Mouse (Mus musculus) E14TG2a.4 (cell line): ENCODE data around the gene Sema3f.

ENCODE experiments used
- H3K27me3 ChIP-seq: 2 replicates; pipeline ENCODE4 v1.6.1; 2014; ENCODE audit warnings: low read length, control low read depth; ENCODE audit not compliant: insufficient read depth
- H3K36me3 ChIP-seq: 2 replicates; pipeline ENCODE4 v1.6.1; 2014; ENCODE audit warnings: low read length, control low read depth; ENCODE audit not compliant: insufficient read depth
- H3K4me1 ChIP-seq: replicated peaks from 2 replicates; pipeline ENCODE4 v1.6.1; 2014; ENCODE audit warnings: low read depth, low read length, control low read depth
- H3K4me3 ChIP-seq: replicated peaks from 2 replicates; pipeline ENCODE4 v1.5.1; 2014; ENCODE audit warnings: mild to moderate bottlenecking, low read length
- H3K9me3 ChIP-seq: 2 replicates; pipeline ENCODE4 v1.6.1; 2014; ENCODE audit warnings: low read length, control low read depth
- CTCF ChIP-seq: conservative IDR thresholded peaks from 2 replicates; pipeline ENCODE4 v1.5.1; 2014; ENCODE audit warnings: low read length
- NANOG ChIP-seq: IDR thresholded peaks from 2 replicates; pipeline ENCODE4 v1.6.1; 2014; ENCODE audit warnings: borderline replicate concordance, low read length, mixed read lengths
- POU5F1 ChIP-seq: IDR thresholded peaks from 2 replicates; pipeline ENCODE4 v1.6.1; 2014; ENCODE audit warnings: low read length, borderline replicate concordance

Gene Sema3f

GRCm38 (mm10) chr9:107692785-107693184, 17.5 kb downstream of the Sema3f start:
- TF ChIP-seq NANOG (no peak), POU5F1 (no peak), CTCF (no peak)
- H3K36me3 ChIP-seq, result 0 out of 2 replicates have a peak, but pooled peaks cover 4% of the 10 kb centered on the region
- peaks cover 40% of the 10 kb centered on the region for H3K4me1 ChIP-seq
- H3K4me3 ChIP-seq, result no peak overlapping the region
- no peaks in the 10 kb centered on the region for H3K9me3 ChIP-seq
- peaks cover 33% of the 10 kb centered on the region for H3K27me3 ChIP-seq

GRCm38 (mm10) chr9:107690391-107690790, 19.9 kb downstream of the Sema3f start:
- Histone ChIP-seq H3K36me3 (0 out of 2 replicates have a peak, but pooled peaks cover 4% of the 10 kb centered on the region), H3K4me3 (no peak overlapping the region), H3K27me3 (peaks cover 47% of the 10 kb centered on the region), H3K9me3 (no peaks in the 10 kb centered on the region), H3K4me1 (peaks cover 40% of the 10 kb centered on the region)
- TF ChIP-seq CTCF (no peak), NANOG (no peak), POU5F1 (no peak)

- H3K27me3 ChIP-seq, result peaks cover 61% of the 10 kb centered on the region
- no peak overlapping the region for H3K4me3 ChIP-seq
- no peaks in the 10 kb centered on the region for H3K9me3 ChIP-seq
- 0 out of 2 replicates have a peak, but pooled peaks cover 4% of the 10 kb centered on the region for H3K36me3 ChIP-seq
- TF ChIP-seq POU5F1 (no peak), CTCF (no peak), NANOG (no peak)
- H3K4me1 ChIP-seq, result peaks cover 55% of the 10 kb centered on the region
Observed at GRCm38 (mm10) chr9:107688939-107689338, 21.3 kb downstream of the Sema3f start.

GRCm38 (mm10) chr9:107688415-107688814, 21.9 kb downstream of the Sema3f start:
- Histone ChIP-seq H3K9me3 (no peaks in the 10 kb centered on the region), H3K4me3 (no peak overlapping the region), H3K4me1 (peaks cover 58% of the 10 kb centered on the region), H3K36me3 (0 out of 2 replicates have a peak, but pooled peaks cover 4% of the 10 kb centered on the region), H3K27me3 (peaks cover 66% of the 10 kb centered on the region)
- TF ChIP-seq POU5F1 (no peak), NANOG (no peak), CTCF (no peak)

- TF ChIP-seq POU5F1, result no peak
- TF ChIP-seq NANOG, result no peak
- TF ChIP-seq CTCF, result peak; percentile 54
- no peaks in the 10 kb centered on the region for H3K9me3 ChIP-seq
- H3K4me3 ChIP-seq, result no peak overlapping the region
- H3K4me1 ChIP-seq, result peaks cover 55% of the 10 kb centered on the region
- peaks cover 88% of the 10 kb centered on the region for H3K27me3 ChIP-seq
- H3K36me3 ChIP-seq, result 0 out of 2 replicates have a peak, but pooled peaks cover 4% of the 10 kb centered on the region
Observed at GRCm38 (mm10) chr9:107685231-107685981, 24.9 kb downstream of the Sema3f start.

- Histone ChIP-seq H3K4me1 (peaks cover 59% of the 10 kb centered on the region), H3K4me3 (no peak overlapping the region; the same call in 1 of the 2 replicates), H3K27me3 (peaks cover 72% of the 10 kb centered on the region), H3K9me3 (no peaks in the 10 kb centered on the region), H3K36me3 (no peaks in the 10 kb centered on the region)
- TF ChIP-seq CTCF (no peak), POU5F1 (no peak), NANOG (no peak)
Observed at GRCm38 (mm10) chr9:107682405-107682804, 27.9 kb downstream of the Sema3f start.

GRCm38 (mm10) chr9:107679501-107679900, 30.8 kb downstream of the Sema3f start, which contains the start of gene Gnat1:
Gnat1 (minus strand) TSS chr9:107679712.
- no peak for TF ChIP-seq CTCF
- no peak for TF ChIP-seq NANOG
- TF ChIP-seq POU5F1, result no peak
- peaks cover 71% of the 10 kb centered on the region for H3K4me1 ChIP-seq

GRCm38 (mm10) chr9:107678861-107679260, 31.4 kb downstream of the Sema3f start:
- H3K4me1 ChIP-seq, result peaks cover 66% of the 10 kb centered on the region
- peaks cover 74% of the 10 kb centered on the region for H3K27me3 ChIP-seq
- no peaks in the 10 kb centered on the region for H3K9me3 ChIP-seq
- no peak for TF ChIP-seq NANOG
- no peak for TF ChIP-seq CTCF
- no peak for TF ChIP-seq POU5F1
- H3K36me3 ChIP-seq, result no peaks in the 10 kb centered on the region
- no peak overlapping the region for H3K4me3 ChIP-seq

More at GRCm38 (mm10) chr9:107679501-107679900, 30.8 kb downstream of the Sema3f start, which contains the start of gene Gnat1:
- H3K9me3 ChIP-seq, result no peaks in the 10 kb centered on the region
- H3K36me3 ChIP-seq, result no peaks in the 10 kb centered on the region
- H3K4me3 ChIP-seq, result no peak within 1 kb of the TSS
- peaks cover 74% of the 10 kb centered on the region for H3K27me3 ChIP-seq
